ENCODE assay signal across 8 mouse cellular contexts in the genomic region with DNA sequence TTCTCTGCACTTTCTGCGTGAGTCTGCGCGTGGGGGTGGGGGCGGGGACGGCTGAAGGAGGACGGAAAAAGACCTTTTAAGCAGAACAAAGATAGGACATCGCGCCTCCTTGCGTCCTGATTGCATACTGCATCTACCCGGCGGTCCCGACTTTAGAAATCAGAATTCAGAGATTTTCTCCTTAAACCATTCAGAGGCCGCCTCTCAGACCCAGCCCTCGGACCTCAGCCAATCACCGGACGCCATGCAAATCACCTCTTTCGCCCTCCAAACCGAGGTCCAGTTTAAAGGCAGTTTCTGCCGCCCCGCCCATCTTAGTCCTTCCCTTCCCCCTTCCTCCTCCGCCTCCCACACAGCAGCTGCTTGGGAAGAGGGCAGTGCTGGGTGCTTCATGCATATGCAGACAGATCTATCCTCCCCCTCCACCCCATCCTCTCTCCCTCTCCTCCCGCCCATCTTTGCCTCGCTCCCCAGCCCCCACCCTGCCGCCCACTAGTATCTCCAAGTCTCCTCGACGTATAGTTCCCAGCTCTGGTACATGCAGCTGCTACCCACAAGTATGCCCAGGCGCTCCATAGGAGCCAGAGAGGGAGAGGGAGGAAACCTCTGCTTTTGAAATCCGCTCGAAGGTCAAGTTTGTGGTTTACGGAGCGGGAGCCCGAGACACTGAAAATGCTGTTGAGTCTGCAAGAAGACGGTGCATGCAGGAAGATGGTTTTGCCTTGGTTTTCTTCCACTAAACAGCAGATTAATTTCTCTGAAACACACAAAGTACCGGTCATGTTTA.
DNase-seq lines count a peak whose midpoint lies in the region; ATAC-seq and TF ChIP-seq lines count a peak whose summit lies in the region.

No protein-coding gene starts in this region.

- peak overlapping the region; percentile 59 for H3K4me3 ChIP-seq in bone marrow, adult 2 months (replicated peaks; ENCODE audit: control insufficient read depth, low read depth, low read length)
- H3K4me3 ChIP-seq in embryonic fibroblast, embryonic 13.5 days (ENCODE audit: insufficient read depth, low read length): peak overlapping the region; percentile 28
- H3K4me3 ChIP-seq in heart, embryonic 13.5 days: peak overlapping the region; percentile 63
- H3K4me3 ChIP-seq in liver, embryonic 12.5 days: peak overlapping the region; percentile 45
- peak overlapping the region; percentile 40 for H3K4me3 ChIP-seq in stomach, postnatal 0 days (ENCODE audit: low read depth, low read length)

- no peak for TF ChIP-seq POLR2A in bone marrow, adult 2 months (IDR thresholded peaks at IDR 0.05; ENCODE audit: borderline replicate concordance, control insufficient read depth, low read depth, low read length)
- TF ChIP-seq POLR2A in embryonic fibroblast, embryonic 13.5 days (IDR thresholded peaks at IDR 0.05; ENCODE audit: low read depth, low read length): peak; percentile 66

- ATAC-seq in heart, embryonic 13.5 days (ENCODE audit: extremely low read depth, insufficient number of reproducible peaks, low FRiP score, low TSS enrichment): peak; percentile 96
- ATAC-seq in liver, embryonic 12.5 days: peak; percentile 92
- ATAC-seq in stomach, postnatal 0 days (ENCODE audit: low FRiP score, low TSS enrichment): peak; percentile 99

- peak; percentile 70 for DNase-seq in B cell, adult 2 months
- DNase-seq in kidney, postnatal 10 days: peak; percentile 96
- DNase-seq in natural killer cell, adult 2 months (ENCODE audit: low spot score in 2 of 2): peak; percentile 63 to 71
- DNase-seq in stomach, postnatal 0 days (ENCODE audit: low spot score): peak; percentile 94

- WGBS in bone marrow, adult 2 months: under 1% methylated on average over 34 of the region's 34 CpGs
- WGBS in heart, embryonic 13.5 days: 1% methylated on average over 34 of the region's 34 CpGs
- WGBS in liver, embryonic 12.5 days (ENCODE audit: insufficient replicate concordance): 1% methylated on average over 34 of the region's 34 CpGs
- under 1% methylated on average over 34 of the region's 34 CpGs for WGBS in stomach, postnatal 0 days

- no peaks in the 10 kb centered on the region for H3K36me3 ChIP-seq in heart, embryonic 13.5 days
- no peaks in the 10 kb centered on the region for H3K36me3 ChIP-seq in liver, embryonic 12.5 days
- no peaks in the 10 kb centered on the region for H3K36me3 ChIP-seq in stomach, postnatal 0 days (ENCODE audit: control insufficient read depth, insufficient read depth, low read length)

- peaks cover 1% of the 10 kb centered on the region for H3K4me1 ChIP-seq in bone marrow, adult 2 months (ENCODE audit: control insufficient read depth, insufficient read depth, low read length)
- no peaks in the 10 kb centered on the region for H3K4me1 ChIP-seq in embryonic fibroblast, embryonic 13.5 days (ENCODE audit: control insufficient read depth, insufficient read depth, low read length)
- H3K4me1 ChIP-seq in heart, embryonic 13.5 days: peaks cover 10% of the 10 kb centered on the region
- H3K4me1 ChIP-seq in liver, embryonic 12.5 days: 0 out of 2 replicates have a peak, but pooled peaks cover 5% of the 10 kb centered on the region
- H3K4me1 ChIP-seq in stomach, postnatal 0 days (replicated peaks; ENCODE audit: control insufficient read depth, insufficient read depth): no peaks in the 10 kb centered on the region

- H3K27ac ChIP-seq in bone marrow, adult 2 months (ENCODE audit: control insufficient read depth, insufficient read depth, low read depth, low read length, poor library complexity): no peak overlapping the region
- H3K27ac ChIP-seq in embryonic fibroblast, embryonic 13.5 days (ENCODE audit: insufficient read depth, low read length): peak overlapping the region; percentile 85
- H3K27ac ChIP-seq in heart, embryonic 13.5 days (replicated peaks): peak overlapping the region; percentile 75
- no peak overlapping the region for H3K27ac ChIP-seq in liver, embryonic 12.5 days
- no peak overlapping the region for H3K27ac ChIP-seq in stomach, postnatal 0 days (replicated peaks)

- H3K9me3 ChIP-seq in heart, embryonic 13.5 days: no peaks in the 10 kb centered on the region
- H3K9me3 ChIP-seq in liver, embryonic 12.5 days (replicated peaks): no peaks in the 10 kb centered on the region
- no peaks in the 10 kb centered on the region for H3K9me3 ChIP-seq in stomach, postnatal 0 days (ENCODE audit: control insufficient read depth, low read length)

- peak; percentile 15; the same call in 1 of the 2 replicates for TF ChIP-seq CTCF in bone marrow, adult 2 months (IDR thresholded peaks at IDR 0.05; ENCODE audit: control insufficient read depth, insufficient read depth, low read length)
- TF ChIP-seq CTCF in embryonic fibroblast, embryonic 13.5 days (IDR thresholded peaks at IDR 0.05; ENCODE audit: borderline replicate concordance, insufficient read depth, low read length): peak; percentile 60; the same call in 1 of the 2 replicates
- TF ChIP-seq CTCF in stomach, postnatal 0 days (IDR thresholded peaks at IDR 0.05; ENCODE audit: low read depth): peak; percentile 82

- H3K4me2 ChIP-seq in heart, embryonic 13.5 days: peak overlapping the region; percentile 96
- peak overlapping the region; percentile 65 for H3K4me2 ChIP-seq in liver, embryonic 12.5 days
- H3K4me2 ChIP-seq in stomach, postnatal 0 days (replicated peaks; ENCODE audit: low read depth): peak overlapping the region; percentile 66

- H3K27me3 ChIP-seq in heart, embryonic 13.5 days (replicated peaks): peaks cover 50% of the 10 kb centered on the region
- H3K27me3 ChIP-seq in liver, embryonic 12.5 days (replicated peaks): peaks cover 78% of the 10 kb centered on the region
- peaks cover 10% of the 10 kb centered on the region; the same call in 1 of the 2 replicates for H3K27me3 ChIP-seq in stomach, postnatal 0 days (ENCODE audit: control insufficient read depth, insufficient read depth, low read length)

- peak overlapping the region; percentile 78 for H3K9ac ChIP-seq in heart, embryonic 13.5 days
- H3K9ac ChIP-seq in liver, embryonic 12.5 days: no peak overlapping the region
- H3K9ac ChIP-seq in stomach, postnatal 0 days (ENCODE audit: low read length): 0 out of 2 replicates have a peak overlapping the region, but pooled peaks have one; percentile 18

- TF ChIP-seq EP300 in stomach, postnatal 0 days (optimal IDR thresholded peaks at IDR 0.05): no peak

Comparison
In these comparisons a context has a peak if more than half of its experiments do, and no peak if none do; other contexts are left out.
1. H3K27ac ChIP-seq: peak in embryonic fibroblast, embryonic 13.5 days (single experiment) and heart, embryonic 13.5 days (single experiment); none in bone marrow, adult 2 months (single experiment), liver, embryonic 12.5 days (single experiment) and stomach, postnatal 0 days (single experiment).
2. CTCF ChIP-seq: peak in every context shown above with its lines; median percentile 82 in stomach, postnatal 0 days; 60 in embryonic fibroblast, embryonic 13.5 days; 15 in bone marrow, adult 2 months.
3. Peak in every context shown above with its lines, with median percentiles within 50 percentile points of each other: DNase-seq, H3K4me3 ChIP-seq, ATAC-seq and H3K4me2 ChIP-seq.